12 mouse cellular contexts compared by ENCODE assay signal in the genomic region with DNA sequence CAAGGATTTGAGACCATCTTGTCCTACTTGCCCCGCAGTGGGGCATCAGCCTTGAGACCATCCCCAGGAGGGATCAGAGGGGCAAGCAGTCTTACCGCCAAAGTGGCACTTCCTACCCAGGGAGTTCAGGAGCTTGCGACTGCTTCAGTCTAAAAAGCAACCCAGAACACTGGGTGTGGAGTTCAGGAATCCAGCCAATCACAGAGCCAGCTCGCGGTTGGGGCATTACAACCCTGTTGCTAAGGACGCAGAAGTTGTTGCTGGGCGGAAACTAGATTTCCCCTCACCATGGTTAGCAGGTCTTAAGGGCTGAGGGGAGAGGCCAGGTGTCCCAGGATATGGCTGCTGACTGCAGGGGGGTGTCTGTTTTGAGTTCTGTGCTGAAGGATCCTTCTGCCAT. TPM values are rescaled to one million over a fixed set of nuclear protein-coding genes. Genes with fewer than 3 reads are reported as not detected.
DNase-seq lines count a peak whose midpoint lies in the region; ATAC-seq lines count a peak whose summit lies in the region.
"Had no signal": no experiment of that assay in that cellular context is flagged by ENCODE, and none has a peak within 500 bp of the region (broad histone marks: within the 10 kb centered on the region; RNA-seq: fewer than 3 reads in every experiment).

No protein-coding gene starts in this region.

- H3K4me2 ChIP-seq in forebrain, embryonic 11.5 days (ENCODE audit: low read depth, low read length, severe bottlenecking), result 0 out of 2 replicates have a peak overlapping the region, but pooled peaks have one; percentile 1
- no peak overlapping the region for H3K4me2 ChIP-seq in forebrain, embryonic 15.5 days (replicated peaks)
- no peak overlapping the region for H3K4me2 ChIP-seq in intestine, embryonic 15.5 days (replicated peaks)
- H3K4me2 ChIP-seq: embryonic facial prominence, embryonic 15.5 days had no signal

- no peaks in the 10 kb centered on the region for H3K9me3 ChIP-seq in forebrain, embryonic 11.5 days (ENCODE audit: control insufficient read depth, low read length)
- no peaks in the 10 kb centered on the region for H3K9me3 ChIP-seq in forebrain, embryonic 15.5 days
- no peaks in the 10 kb centered on the region for H3K9me3 ChIP-seq in limb, embryonic 10.5 days (replicated peaks)
- H3K9me3 ChIP-seq in intestine, embryonic 15.5 days, result no peaks in the 10 kb centered on the region
- H3K9me3 ChIP-seq: embryonic facial prominence, embryonic 15.5 days had no signal

- H3K27me3 ChIP-seq in forebrain, embryonic 11.5 days (ENCODE audit: control insufficient read depth, insufficient read depth, low read length), result no peaks in the 10 kb centered on the region
- H3K27me3 ChIP-seq in forebrain, embryonic 15.5 days, result no peaks in the 10 kb centered on the region
- H3K27me3 ChIP-seq in limb, embryonic 10.5 days (ENCODE audit: low read depth, poor library complexity, severe bottlenecking), result no peaks in the 10 kb centered on the region
- no peaks in the 10 kb centered on the region for H3K27me3 ChIP-seq in intestine, embryonic 15.5 days (replicated peaks)
- H3K27me3 ChIP-seq: embryonic facial prominence, embryonic 15.5 days had no signal

- no peaks in the 10 kb centered on the region for H3K36me3 ChIP-seq in forebrain, embryonic 11.5 days (ENCODE audit: control insufficient read depth, insufficient read depth, low read length)
- H3K36me3 ChIP-seq in forebrain, embryonic 15.5 days, result no peaks in the 10 kb centered on the region
- no peaks in the 10 kb centered on the region for H3K36me3 ChIP-seq in limb, embryonic 10.5 days
- no peaks in the 10 kb centered on the region for H3K36me3 ChIP-seq in intestine, embryonic 15.5 days
- H3K36me3 ChIP-seq: embryonic facial prominence, embryonic 15.5 days had no signal

- no peak overlapping the region for H3K27ac ChIP-seq in forebrain, embryonic 11.5 days (ENCODE audit: low read depth, low read length)
- no peak overlapping the region for H3K27ac ChIP-seq in forebrain, embryonic 15.5 days (replicated peaks)
- no peak overlapping the region for H3K27ac ChIP-seq in limb, embryonic 10.5 days
- H3K27ac ChIP-seq in intestine, embryonic 15.5 days, result no peak overlapping the region
- H3K27ac ChIP-seq: embryonic facial prominence, embryonic 15.5 days had no signal

- H3K4me3 ChIP-seq in forebrain, embryonic 11.5 days (ENCODE audit: low read depth, low read length), result no peak overlapping the region
- H3K4me3 ChIP-seq in forebrain, embryonic 15.5 days, result no peak overlapping the region
- H3K4me3 ChIP-seq in limb, embryonic 10.5 days, result no peak overlapping the region
- no peak overlapping the region for H3K4me3 ChIP-seq in intestine, embryonic 15.5 days (replicated peaks)
- H3K4me3 ChIP-seq: embryonic facial prominence, embryonic 15.5 days had no signal

- DNase-seq in forebrain, embryonic 11.5 days (ENCODE audit: low spot score), result no peak
- peak; percentile 8 for DNase-seq in ovary, postnatal 36 days (ENCODE audit: low spot score)
- DNase-seq in ovary, postnatal 14 days (ENCODE audit: low spot score), result no peak
- DNase-seq in limb, embryonic 10.5 days (ENCODE audit: low spot score), result peak; percentile 40
- DNase-seq in thymus, postnatal 36 days, result peak; percentile 3 to 19
- no peak for DNase-seq in layer of hippocampus, adult 8-10 months (ENCODE audit: low spot score in 2 of 2)
- DNase-seq: adrenal gland, adult 8-10 months; heart, postnatal 4 days had no signal

- 17% methylated on average over 7 of the region's 7 CpGs for WGBS in forebrain, embryonic 11.5 days
- WGBS in forebrain, embryonic 15.5 days, result 24% methylated on average over 7 of the region's 7 CpGs
- WGBS in limb, embryonic 10.5 days, result 13% methylated on average over 7 of the region's 7 CpGs
- 17% methylated on average over 7 of the region's 7 CpGs for WGBS in intestine, embryonic 15.5 days

- H3K4me1 ChIP-seq in forebrain, embryonic 11.5 days (replicated peaks; ENCODE audit: control insufficient read depth, insufficient read depth, low read length), result no peaks in the 10 kb centered on the region
- no peaks in the 10 kb centered on the region for H3K4me1 ChIP-seq in forebrain, embryonic 15.5 days
- peaks cover 13% of the 10 kb centered on the region for H3K4me1 ChIP-seq in limb, embryonic 10.5 days
- H3K4me1 ChIP-seq in intestine, embryonic 15.5 days (replicated peaks), result no peaks in the 10 kb centered on the region
- H3K4me1 ChIP-seq: embryonic facial prominence, embryonic 15.5 days had no signal

- no peak for ATAC-seq in forebrain, embryonic 11.5 days (replicated peaks; ENCODE audit: low FRiP score)
- ATAC-seq in forebrain, embryonic 15.5 days (replicated peaks), result no peak
- no peak for ATAC-seq in intestine, embryonic 15.5 days

- no peak overlapping the region for H3K9ac ChIP-seq in forebrain, embryonic 11.5 days (ENCODE audit: low read length)
- H3K9ac ChIP-seq in forebrain, embryonic 15.5 days (replicated peaks), result no peak overlapping the region
- no peak overlapping the region for H3K9ac ChIP-seq in intestine, embryonic 15.5 days
- H3K9ac ChIP-seq: embryonic facial prominence, embryonic 15.5 days had no signal

RNA-seq across cellular contexts. Expression of a gene that starts 1.6 kb away (rescaled TPM):
- polyA plus RNA-seq in forebrain, embryonic 11.5 days (2014; fragmentation: Nextera tagmentation; extraction: Ambion mirVana), result not detected in 2 replicates
- polyA plus RNA-seq in forebrain, embryonic 15.5 days (2015; fragmentation: Nextera tagmentation; extraction: Ambion mirVana), result not detected in 2 replicates
- polyA plus RNA-seq in limb, embryonic 10.5 days (2016; fragmentation: Nextera tagmentation; extraction: Ambion mirVana), result not detected in 2 replicates
- under 1 TPM in 1 of 4 experiments, not detected in 3; 0.38 TPM for total RNA-seq in layer of hippocampus, adult 8-10 months (2022)
- polyA plus RNA-seq in intestine, embryonic 15.5 days (2015; fragmentation: Nextera tagmentation; extraction: Ambion mirVana), result not detected in 2 replicates
- total RNA-seq: adrenal gland, adult 8-10 months; heart, postnatal 4 days; left cerebral cortex, postnatal 14 days had no signal

Comparison
In these comparisons a context has a peak if more than half of its experiments do, and no peak if none do; other contexts are left out.
1. DNase-seq: peak in ovary, postnatal 36 days (single experiment), limb, embryonic 10.5 days (single experiment) and thymus, postnatal 36 days (2 of 2); none in forebrain, embryonic 11.5 days (single experiment), ovary, postnatal 14 days (single experiment) and layer of hippocampus, adult 8-10 months (0 of 2).